Mouse (Mus musculus) lung, postnatal 0 days (tissue): ENCODE results near the gene Rfx5.

ENCODE experiments used
- CTCF ChIP-seq: IDR thresholded peaks from 2 replicates; pipeline ENCODE4 v1.5.1; 2016; ENCODE audit warnings: antibody characterized with exemption, mild to moderate bottlenecking
- EP300 ChIP-seq: IDR thresholded peaks from 2 replicates; pipeline ENCODE4 v1.6.1; 2016; ENCODE audit warnings: antibody characterized with exemption, mild to moderate bottlenecking, control low read depth

DNA sequence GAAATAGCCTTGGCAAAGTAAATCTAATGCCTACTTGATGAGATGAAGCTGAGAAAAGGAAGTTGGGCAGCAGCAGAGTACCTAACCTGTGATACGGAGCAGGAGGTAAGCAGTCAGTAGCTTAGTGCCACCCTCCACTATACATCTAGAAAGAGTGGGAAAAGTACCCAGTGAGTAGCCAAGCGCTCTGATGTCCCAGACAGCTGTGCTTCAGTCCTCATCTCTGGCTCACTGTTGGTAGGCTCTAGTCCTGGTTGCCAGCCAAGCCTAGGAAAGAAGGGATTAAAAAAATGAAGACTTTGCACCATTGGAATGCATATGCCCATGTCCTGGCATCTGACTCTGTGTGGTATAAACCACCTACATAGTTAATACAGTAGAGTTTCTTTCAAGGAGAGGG, 31.6 kb downstream of the Rfx5 start:
- TF ChIP-seq CTCF, result no peak
- no peak for TF ChIP-seq EP300
